Mouse (Mus musculus) midbrain, embryonic 14.5 days (tissue): ENCODE data around the gene Gnb3. TPM values are rescaled to one million over a fixed set of nuclear protein-coding genes. Genes with fewer than 3 reads are reported as not detected.
"Not testable (repeated sequence)": the region's sequence is repeated elsewhere in the genome, so short reads cannot be mapped to it uniquely, and the experiment has no call there.

Experiments used
- ATAC-seq: fragments of 200-750 bp; cut with Nextera tagmentation; 2 replicates; pipeline ENCODE4 v1.8.0; 2017; ENCODE audit warnings: moderate number of reproducible peaks, moderate library complexity; ENCODE audit not compliant: low FRiP score, low TSS enrichment
- DNase-seq: peaks from one replicate; pipeline ENCODE4 v3.0.0-alpha.2; 2015
- H3K27ac ChIP-seq: fragments of 300-500 bp; sonication (generic); replicated peaks from 2 replicates; pipeline ENCODE4 v1.5.1; 2014; ENCODE audit warnings: mild to moderate bottlenecking, low read depth, low read length, moderate library complexity
- H3K27me3 ChIP-seq: fragments of 300-500 bp; sonication (generic); 2 replicates; pipeline ENCODE4 v1.6.1; 2014; ENCODE audit warnings: low read length, control low read depth, mixed read lengths; ENCODE audit not compliant: control insufficient read depth, insufficient read depth
- H3K36me3 ChIP-seq: fragments of 300-500 bp; sonication (generic); 2 replicates; pipeline ENCODE4 v1.6.1; 2014; ENCODE audit warnings: low read length, control low read depth; ENCODE audit not compliant: control insufficient read depth, insufficient read depth
- H3K4me1 ChIP-seq: fragments of 300-500 bp; sonication (generic); 2 replicates; pipeline ENCODE4 v1.6.1; 2014; ENCODE audit warnings: mild to moderate bottlenecking, antibody characterized with exemption, low read length, control low read depth; ENCODE audit not compliant: control insufficient read depth, insufficient read depth
- H3K4me2 ChIP-seq: fragments of 300-500 bp; sonication (generic); 2 replicates; pipeline ENCODE4 v1.6.1; 2014; ENCODE audit warnings: mild to moderate bottlenecking, low read length, moderate library complexity
- H3K4me3 ChIP-seq: fragments of 300-500 bp; sonication (generic); replicated peaks from 2 replicates; pipeline ENCODE4 v1.5.1; 2014; ENCODE audit warnings: low read depth, low read length
- H3K9ac ChIP-seq: fragments of 300-500 bp; sonication (generic); replicated peaks from 2 replicates; pipeline ENCODE4 v1.6.1; 2014; ENCODE audit warnings: mild to moderate bottlenecking, low read length, moderate library complexity
- H3K9me3 ChIP-seq: fragments of 300-500 bp; sonication (generic); 2 replicates; pipeline ENCODE4 v1.6.1; 2016; ENCODE audit warnings: low read length, control low read depth, mixed read lengths; ENCODE audit not compliant: control insufficient read depth
- WGBS: fragments of 180-500 bp; shearing (Covaris S2); extraction: QIAGEN DNeasy Blood & Tissue Kit; methylation state at CpG from one replicate; pipeline ENCODE4 v1.1.7; 2014; 5-methylcytosine and 5-hydroxymethylcytosine counted together
- polyA plus RNA-seq: library from polyadenylated mRNA; unstranded; fragments of >200 nt; fragmentation: Nextera tagmentation; extraction: Ambion mirVana; gene quantifications from 2 replicates; pipeline ENCODE4 v1.2.1, GENCODE M21; 2014

Gene Gnb3
- polyA plus RNA-seq, 1 experiment from 2014 or later = 4.5 TPM

- Histone ChIP-seq H3K9me3 (no peaks in the 10 kb centered on the region), H3K36me3 (peaks cover 65% of the 10 kb centered on the region), H3K4me1 (peaks cover 25% of the 10 kb centered on the region), H3K4me3 (no peak overlapping the region), H3K27ac (no peak overlapping the region), H3K27me3 (no peaks in the 10 kb centered on the region), H3K4me2 (peak overlapping the region; percentile 92; the same call in 1 of the 2 replicates), H3K9ac (no peak overlapping the region)
- DNase-seq (no peak), ATAC-seq (no peak)
- WGBS = 70% methylated on average over 9 of the region's 9 CpGs
These were observed 25.0 kb downstream of the Gnb3 start for GRCm38 (mm10) chr6:124814858-124815774.

DNA sequence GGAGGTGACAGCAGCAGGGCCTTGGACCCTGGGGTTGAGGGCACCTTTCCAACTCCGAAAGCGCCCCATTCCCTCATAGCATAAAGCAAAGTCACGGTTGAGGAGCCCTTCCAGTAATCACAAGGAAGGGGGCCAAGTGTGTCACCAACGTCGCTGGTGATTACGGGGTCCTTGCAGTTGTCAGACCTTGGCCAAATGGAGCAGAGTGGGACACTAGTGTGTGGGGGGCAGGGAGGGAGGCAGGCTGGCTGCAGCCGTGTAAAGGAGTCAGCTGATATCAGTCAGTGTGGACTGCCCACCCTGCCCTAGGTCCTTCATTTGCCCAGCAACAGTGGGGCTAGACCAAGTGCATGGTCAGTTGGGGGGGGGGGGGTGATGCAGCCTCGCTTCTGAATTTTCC lies 25.6 kb downstream of the Gnb3 start:
- Histone ChIP-seq H3K9me3 (no peaks in the 10 kb centered on the region), H3K27me3 (no peaks in the 10 kb centered on the region), H3K4me1 (peaks cover 29% of the 10 kb centered on the region), H3K27ac (0 out of 2 replicates have a peak overlapping the region, but pooled peaks have one; percentile 85), H3K9ac (no peak overlapping the region), H3K4me3 (peak overlapping the region; percentile 62), H3K36me3 (peaks cover 60% of the 10 kb centered on the region), H3K4me2 (peak overlapping the region; percentile 92)
- ATAC-seq = peak; percentile 55; the same call in 1 of the 2 replicates
- DNase-seq = no peak
- WGBS = 41% methylated on average over 8 of the region's 8 CpGs

DNA sequence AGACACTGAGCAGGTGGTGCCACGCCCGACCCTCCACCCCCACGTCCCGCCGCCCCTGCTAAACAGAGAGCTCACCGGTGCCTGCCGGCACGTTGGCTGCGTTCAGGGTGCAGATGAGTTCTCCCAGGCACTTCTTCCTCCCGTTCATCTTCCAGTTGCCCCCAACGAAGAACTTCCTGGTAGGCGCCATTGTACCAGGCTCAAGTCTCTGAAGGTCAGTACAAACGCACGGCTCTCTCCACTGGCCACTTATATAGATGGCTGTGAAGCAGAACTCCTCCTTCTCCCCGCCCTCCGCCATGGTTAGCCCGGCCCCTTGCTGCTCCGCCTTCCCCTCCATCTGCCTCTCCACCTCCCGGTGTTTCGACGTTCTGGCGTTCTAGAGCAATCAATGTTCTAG lies 26.1 kb downstream of the Gnb3 start, which contains the start of gene Tpi1:
TSS of gene Tpi1 (minus strand) at position 364 of the 400 bp plus-strand sequence.
- WGBS = under 1% methylated on average over 22 of the region's 22 CpGs
- ATAC-seq = peak; percentile 81
- Histone ChIP-seq H3K4me1 (peaks cover 35% of the 10 kb centered on the region), H3K9ac (peak within 1 kb of the TSS; percentile 73), H3K27me3 (no peaks in the 10 kb centered on the region), H3K9me3 (no peaks in the 10 kb centered on the region), H3K27ac (peak within 1 kb of the TSS; percentile 85), H3K36me3 (peaks cover 55% of the 10 kb centered on the region), H3K4me3 (peak within 1 kb of the TSS; percentile 62), H3K4me2 (peak within 1 kb of the TSS; percentile 92)
- peak; percentile 88 for DNase-seq

- ATAC-seq = peak; percentile 66
- peak; percentile 87 for DNase-seq
- peaks cover 39% of the 10 kb centered on the region for H3K4me1 ChIP-seq
- H3K27ac ChIP-seq = peak overlapping the region; percentile 85
- H3K4me2 ChIP-seq = peak overlapping the region; percentile 92
- WGBS = 0% methylated on average over 18 of the region's 18 CpGs
- no peaks in the 10 kb centered on the region for H3K9me3 ChIP-seq
- no peaks in the 10 kb centered on the region for H3K27me3 ChIP-seq
- H3K36me3 ChIP-seq = peaks cover 50% of the 10 kb centered on the region
- H3K9ac ChIP-seq = peak overlapping the region; percentile 73
- peak overlapping the region; percentile 62 for H3K4me3 ChIP-seq
These were observed 26.6 kb downstream of the Gnb3 start for GRCm38 (mm10) chr6:124813496-124813895.

DNA sequence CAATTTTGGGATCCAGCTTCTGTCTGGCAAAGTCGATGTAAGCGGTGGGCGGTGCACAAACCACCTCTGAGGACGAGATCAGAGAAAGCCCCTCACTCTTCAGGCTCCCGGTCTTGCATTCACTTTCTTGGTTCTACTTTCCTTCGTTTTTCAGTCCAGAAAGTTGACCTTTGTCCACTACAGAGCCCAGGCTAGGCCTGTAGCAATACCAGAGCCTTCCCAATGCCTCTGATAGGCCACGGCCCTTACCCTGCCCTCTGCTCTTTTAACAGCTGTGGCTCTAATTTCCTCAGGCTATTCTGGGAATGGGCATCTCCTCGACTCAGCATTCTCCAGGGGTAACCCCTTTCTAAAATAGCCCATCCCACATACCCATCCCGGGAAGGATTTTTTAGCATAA lies 27.2 kb downstream of the Gnb3 start:
- DNase-seq (peak; percentile 9), ATAC-seq (no peak)
- Histone ChIP-seq H3K9me3 (no peaks in the 10 kb centered on the region), H3K27ac (peak overlapping the region; percentile 85), H3K4me3 (peak overlapping the region; percentile 62), H3K4me1 (peaks cover 40% of the 10 kb centered on the region), H3K27me3 (no peaks in the 10 kb centered on the region), H3K9ac (peak overlapping the region; percentile 73), H3K36me3 (peaks cover 44% of the 10 kb centered on the region), H3K4me2 (peak overlapping the region; percentile 92)
- 19% methylated on average over 9 of the region's 9 CpGs for WGBS

DNA sequence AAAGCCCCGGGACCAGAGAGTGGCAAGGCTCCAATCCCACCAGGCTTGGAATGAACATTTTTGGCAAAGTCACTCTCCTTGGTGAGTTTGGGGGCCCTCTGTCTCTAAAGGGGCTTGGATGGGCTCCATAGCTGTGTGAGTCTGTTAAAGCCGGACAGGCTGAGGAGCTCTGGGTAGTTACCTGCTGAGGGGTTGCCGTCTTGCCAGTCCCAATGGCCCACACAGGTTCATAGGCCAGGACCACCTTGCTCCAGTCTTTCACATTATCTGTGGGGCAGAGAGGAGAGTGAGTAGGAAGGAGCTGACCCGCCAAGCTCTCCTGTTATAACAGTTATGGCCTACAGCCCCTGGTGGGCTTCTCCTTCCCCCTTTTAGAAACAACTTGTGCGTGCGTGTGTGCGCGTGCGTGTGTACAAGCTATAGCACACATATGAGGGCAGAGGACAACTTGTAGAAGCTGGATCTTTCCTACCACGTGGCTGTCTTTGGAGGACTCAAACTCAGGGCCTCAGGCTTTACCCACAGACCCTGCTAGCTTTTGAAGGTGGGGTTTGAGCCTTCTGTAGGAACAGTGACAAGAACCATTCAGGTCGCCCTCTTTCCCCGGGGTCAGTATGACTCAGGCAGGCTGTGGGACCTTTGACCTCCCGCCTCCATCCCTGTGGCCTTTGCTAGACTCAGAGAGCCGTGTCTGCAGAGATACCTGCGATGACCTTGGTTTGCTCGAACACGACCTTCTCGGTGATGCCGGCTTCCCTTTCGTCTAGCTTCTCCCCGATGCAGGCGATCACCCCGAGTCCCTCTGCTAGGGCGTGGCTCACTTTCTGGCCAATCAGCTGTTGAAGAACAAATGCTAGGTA lies 28.1 kb downstream of the Gnb3 start:
- Histone ChIP-seq H3K27me3 (no peaks in the 10 kb centered on the region), H3K4me1 (peaks cover 40% of the 10 kb centered on the region), H3K4me2 (peak overlapping the region; percentile 92), H3K9me3 (no peaks in the 10 kb centered on the region), H3K9ac (no peak overlapping the region), H3K4me3 (peak overlapping the region; percentile 62), H3K36me3 (peaks cover 35% of the 10 kb centered on the region), H3K27ac (no peak overlapping the region)
- WGBS = 87% methylated on average over 24 of the region's 24 CpGs
- ATAC-seq (no peak), DNase-seq (no peak)

DNA sequence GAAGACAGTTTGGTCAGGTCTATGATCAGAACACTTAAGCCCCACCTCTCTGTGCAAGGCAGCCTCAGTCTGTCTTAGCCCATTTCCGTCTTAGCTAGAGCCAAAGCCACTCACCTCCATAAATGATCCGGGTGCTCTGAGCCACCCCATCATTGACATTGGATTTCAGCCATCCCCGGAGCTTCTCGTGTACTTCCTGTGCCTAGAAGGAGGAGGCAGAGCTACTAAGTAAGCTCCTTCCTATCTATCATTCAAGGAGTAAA lies 28.7 kb downstream of the Gnb3 start:
- H3K36me3 ChIP-seq = peaks cover 29% of the 10 kb centered on the region
- no peak for ATAC-seq
- no peaks in the 10 kb centered on the region for H3K9me3 ChIP-seq
- H3K9ac ChIP-seq = no peak overlapping the region
- WGBS = 89% methylated on average over 4 of the region's 4 CpGs
- DNase-seq = no peak
- H3K4me2 ChIP-seq = peak overlapping the region; percentile 4; the same call in 1 of the 2 replicates
- no peak overlapping the region for H3K4me3 ChIP-seq
- H3K27ac ChIP-seq = no peak overlapping the region
- no peaks in the 10 kb centered on the region for H3K27me3 ChIP-seq
- peaks cover 42% of the 10 kb centered on the region for H3K4me1 ChIP-seq

- WGBS = 88% methylated on average over 11 of the region's 11 CpGs
- Histone ChIP-seq H3K4me1 (peaks cover 48% of the 10 kb centered on the region), H3K36me3 (peaks cover 23% of the 10 kb centered on the region)
- not testable (repeated sequence) for DNase-seq, H3K4me2 ChIP-seq, H3K4me3 ChIP-seq, H3K27me3 ChIP-seq, H3K9ac ChIP-seq, H3K9me3 ChIP-seq, H3K27ac ChIP-seq, ATAC-seq
These were observed 29.3 kb downstream of the Gnb3 start for GRCm38 (mm10) chr6:124810566-124811402.
